Mouse (Mus musculus) CH12.LX (cell line): Measurements from ENCODE around the gene Sart3. TPM values are rescaled to one million over a fixed set of nuclear protein-coding genes. Genes with fewer than 3 reads are reported as not detected.
A peak's percentile ranks its signal among the peaks of the same experiment; 100 is the strongest.

ENCODE experiments used
- DNase-seq: peaks from one replicate; pipeline ENCODE4 v3.0.0-alpha.2; 2013; ENCODE audit errors: extremely low read depth
- H3K27ac ChIP-seq: 2 replicates; pipeline ENCODE4 v1.5.1; 2012; ENCODE audit warnings: low read depth, mild to moderate bottlenecking, control low read depth, moderate library complexity; ENCODE audit not compliant: insufficient read depth
- H3K27me3 ChIP-seq: replicated peaks from 2 replicates; pipeline ENCODE3; 2012; ENCODE audit warnings: inconsistent platforms
- H3K36me3 ChIP-seq, 2 experiments: replicated peaks in 1 of 2; 2 replicates each; pipeline versions ENCODE3 to v1.6.1; 2012; ENCODE audit warnings: inconsistent platforms in 1 of 2, low read length in 1 of 2, mild to moderate bottlenecking in 1 of 2, mixed read lengths in 1 of 2, moderate library complexity in 1 of 2; ENCODE audit not compliant: control insufficient read depth in 1 of 2, insufficient read depth in 1 of 2
- H3K4me1 ChIP-seq, 2 experiments: 2 replicates each; pipeline ENCODE4 v1.6.1; 2012; ENCODE audit warnings: inconsistent platforms in 1 of 2, moderate library complexity in 1 of 2; ENCODE audit not compliant: insufficient read depth in 2 of 2, control insufficient read depth in 1 of 2
- H3K4me2 ChIP-seq: 2 replicates; pipeline ENCODE4 v1.6.1; 2012; ENCODE audit warnings: low read depth, mild to moderate bottlenecking, control low read depth; ENCODE audit not compliant: poor library complexity, insufficient read depth, severe bottlenecking
- H3K4me3 ChIP-seq, 3 experiments: fragments of 150-350 bp in 1 of 3; sonication (generic) in 1 of 3; replicated peaks in 1 of 3; 2 replicates each; pipeline versions ENCODE3 to v1.5.1; 2011 to 2012; ENCODE audit warnings: low read depth in 2 of 3, low read length in 2 of 3, mild to moderate bottlenecking in 2 of 3, moderate library complexity in 2 of 3, control low read depth in 1 of 3, improper control_type of control experiment in 1 of 3, inconsistent platforms in 1 of 3, mixed read lengths in 1 of 3; ENCODE audit not compliant: poor library complexity in 1 of 3
- H3K79me2 ChIP-seq: replicated peaks from 2 replicates; pipeline ENCODE4 v1.6.1; 2012; ENCODE audit warnings: mild to moderate bottlenecking, moderate library complexity; ENCODE audit not compliant: control insufficient read depth, poor library complexity, insufficient read depth, severe bottlenecking; ENCODE audit errors: extremely low read depth
- H3K9ac ChIP-seq: 2 replicates; pipeline ENCODE4 v1.6.1; 2012; ENCODE audit warnings: low read depth, mild to moderate bottlenecking, control low read depth, moderate library complexity; ENCODE audit not compliant: insufficient read depth
- H3K9me3 ChIP-seq: replicated peaks from 2 replicates; pipeline ENCODE3; 2012; ENCODE audit warnings: low read length, inconsistent platforms, mixed read lengths
- BHLHE40 ChIP-seq: IDR thresholded peaks from 2 replicates; pipeline ENCODE4 v1.6.1; 2011; ENCODE audit warnings: mild to moderate bottlenecking, low read depth, low read length, improper control_type of control experiment
- GABPA ChIP-seq: IDR thresholded peaks from 2 replicates; pipeline ENCODE4 v1.6.1; 2012; ENCODE audit warnings: low read depth, low read length, improper control_type of control experiment, inconsistent platforms; ENCODE audit not compliant: insufficient replicate concordance
- IRF4 ChIP-seq: IDR thresholded peaks from 2 replicates; pipeline ENCODE4 v1.6.1; 2014; ENCODE audit warnings: low read depth, mild to moderate bottlenecking, inconsistent platforms, low read length, improper control_type of control experiment
- MAFK ChIP-seq: IDR thresholded peaks from 2 replicates; pipeline ENCODE4 v1.6.1; 2011; ENCODE audit warnings: low read length, improper control_type of control experiment; ENCODE audit not compliant: insufficient replicate concordance
- MYC ChIP-seq: IDR thresholded peaks from 2 replicates; pipeline ENCODE4 v1.6.1; 2011; ENCODE audit warnings: low read depth, mild to moderate bottlenecking, improper control_type of control experiment, low read length
- NRF1 ChIP-seq: IDR thresholded peaks from 2 replicates; pipeline ENCODE4 v1.6.1; 2014; ENCODE audit warnings: low read depth, mild to moderate bottlenecking, inconsistent platforms, low read length, improper control_type of control experiment, moderate library complexity
- POLR2AphosphoS2 ChIP-seq: IDR thresholded peaks from 2 replicates; pipeline ENCODE4 v1.6.1; 2011; ENCODE audit warnings: low read depth, low read length, improper control_type of control experiment
- SMC3 ChIP-seq: IDR thresholded peaks from 2 replicates; pipeline ENCODE4 v1.6.1; 2011; ENCODE audit warnings: low read depth, low read length, improper control_type of control experiment
- dilution Hi-C: fragments of 300-500 bp; cut with MboI; formaldehyde crosslinking; loops from 2 replicates; pipeline ENCODE4 v1.14.3; 2020; ENCODE audit warnings: low sequenced_read_pairs; ENCODE audit not compliant: extremely low pct_unique_long_range_greater_than_20kb, extremely low pct_ligation_motif_present
- in situ Hi-C: fragments of 300-500 bp; cut with MboI; formaldehyde crosslinking; loops from 3 replicates; pipeline ENCODE4 v1.14.3; 2019; ENCODE audit warnings: low sequenced_read_pairs, low pct_ligation_motif_present, low pct_unique_long_range_greater_than_20kb, mixed read lengths
- polyA plus RNA-seq: library from polyadenylated mRNA; unstranded; fragments of >175 nt; gene quantifications from 2 replicates; pipeline ENCODE4 v1.2.1, GENCODE M21; 2012; ENCODE audit warnings: low read depth; ENCODE audit not compliant: insufficient read length
- total RNA-seq, 2 experiments: library from RNA; depleted of rRNA; stranded (reverse); fragments of 300-350 nt in 1 of 2; fragments of >200 nt in 1 of 2; gene quantifications; 2 replicates each; pipeline ENCODE4 v1.2.3; 2012 to 2014

Sart3 gene
- total and polyA plus RNA-seq, 3 experiments, result 28.8 to 104 (median 67.0) TPM

DNA sequence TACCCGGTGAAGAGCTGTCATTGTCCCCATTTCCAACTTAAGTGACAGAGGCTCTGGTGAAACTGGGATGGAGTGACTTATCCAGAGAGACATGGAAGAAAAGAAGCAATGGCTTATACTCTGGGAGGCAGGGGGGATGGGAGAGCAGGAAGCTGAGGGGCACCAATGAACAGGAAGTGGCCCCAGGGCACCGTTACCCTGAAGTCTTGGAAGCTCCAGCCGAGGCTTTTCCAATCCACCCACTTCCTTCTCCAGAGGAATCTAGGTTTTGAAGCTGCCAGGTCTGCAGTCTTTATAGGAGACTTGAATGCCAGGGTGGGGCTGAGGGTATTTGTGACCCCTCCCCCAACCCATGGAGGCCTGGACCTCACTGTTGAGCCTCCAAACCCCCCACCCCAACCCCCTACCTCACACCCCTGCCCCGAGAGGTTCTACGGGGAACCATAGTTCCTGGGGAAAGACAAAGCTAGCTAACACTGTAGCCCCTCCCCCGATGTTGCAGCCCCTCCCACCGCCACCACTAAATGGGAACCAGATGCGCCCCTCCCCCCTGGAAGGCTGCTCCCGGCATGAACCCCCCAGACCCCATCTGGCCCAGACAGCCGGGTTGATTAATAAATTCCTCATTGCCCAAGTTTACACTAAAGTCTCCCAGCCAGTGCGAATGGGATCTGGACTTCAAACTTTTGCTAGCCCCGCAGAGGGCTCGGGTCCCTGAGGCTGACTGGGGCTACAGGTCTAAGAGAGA, 24.3 kb upstream of the Sart3 start:
- Histone ChIP-seq H3K79me2 (no peaks in the 10 kb centered on the region), H3K9me3 (no peaks in the 10 kb centered on the region), H3K27ac (no peak overlapping the region), H3K4me1 (peaks cover 14 to 47% of the 10 kb centered on the region in 2 experiments), H3K4me3 (no peak overlapping the region), H3K36me3 (no peaks in the 10 kb centered on the region), H3K4me2 (no peak overlapping the region; the same call in 1 of the 2 replicates)
- dilution Hi-C loops (no loop called here), in situ Hi-C loops (no loop called here)
- DNase-seq, result no peak
- TF ChIP-seq MAFK, result no peak
- no peak for TF ChIP-seq NRF1
- TF ChIP-seq POLR2AphosphoS2, result no peak
- TF ChIP-seq GABPA, result no peak
- no peak for TF ChIP-seq IRF4
- no peak for TF ChIP-seq BHLHE40
- TF ChIP-seq, all 38 proteins: peak for 0
- Histone ChIP-seq H3K9ac (no peak overlapping the region), H3K27me3 (peaks cover 2% of the 10 kb centered on the region)

DNA sequence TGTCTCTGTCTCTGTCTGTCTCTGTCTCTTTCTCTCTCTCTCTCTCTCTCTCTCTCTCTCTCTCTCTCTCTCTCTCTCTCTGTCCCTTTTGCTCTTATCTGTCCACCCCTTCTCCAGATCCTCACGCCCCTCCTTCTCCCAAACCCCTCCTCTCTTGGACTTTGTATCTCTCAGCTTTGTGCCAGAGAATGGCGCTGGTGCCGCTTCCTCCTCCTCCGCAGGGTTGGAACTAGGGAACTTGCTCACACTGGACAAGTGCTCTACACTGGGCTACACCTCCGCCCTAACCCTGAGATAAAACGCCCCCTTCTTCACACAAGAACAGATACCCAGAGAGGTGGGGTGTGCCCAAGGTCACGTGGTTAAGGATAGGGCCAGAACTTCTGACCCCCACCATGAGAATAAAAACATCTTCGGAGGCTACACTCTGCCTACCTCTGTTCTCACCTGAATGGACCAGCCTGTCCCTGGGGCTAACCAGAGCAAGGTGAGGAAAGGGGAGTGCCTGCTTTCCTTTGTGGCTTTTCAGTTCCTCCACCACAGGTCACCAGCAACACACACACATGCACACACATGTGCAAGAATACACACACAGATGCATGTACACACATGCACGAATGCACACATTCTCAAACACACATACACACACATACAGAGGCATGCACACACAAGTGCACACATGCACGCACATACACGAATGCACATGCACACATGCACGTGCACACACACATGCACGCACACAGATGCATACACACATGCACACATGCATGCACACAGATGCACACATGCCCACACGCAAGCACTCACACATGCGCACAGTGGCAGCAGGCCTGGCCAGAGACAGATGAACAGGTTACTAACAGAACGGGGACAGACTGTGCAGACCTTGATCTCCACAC, 19.1 kb upstream of the Sart3 start:
- in situ Hi-C loops, result no loop called here
- Histone ChIP-seq H3K9me3 (no peaks in the 10 kb centered on the region), H3K27me3 (no peaks in the 10 kb centered on the region), H3K9ac (no peak overlapping the region), H3K79me2 (no peaks in the 10 kb centered on the region), H3K4me1 (peaks cover 8 to 23% of the 10 kb centered on the region in 2 experiments), H3K27ac (no peak overlapping the region)
- dilution Hi-C loops, result no loop called here
- TF ChIP-seq NRF1 (no peak), BHLHE40 (0 out of 2 replicates have a peak, but pooled peaks have one; percentile 12), MAFK (no peak), SMC3 (no peak), MYC (no peak)
- TF ChIP-seq, all 38 proteins: peak for 1
- Histone ChIP-seq H3K4me2 (no peak overlapping the region), H3K4me3 (no peak overlapping the region), H3K36me3 (no peaks in the 10 kb centered on the region)
- no peak for DNase-seq
